Mouse (Mus musculus) embryonic facial prominence, embryonic 12.5 days (tissue): Measurements from ENCODE around the gene Krtap16-1. TPM values are rescaled to one million over a fixed set of nuclear protein-coding genes. Genes with fewer than 3 reads are reported as not detected.

Source experiments
- ATAC-seq: fragments of 200-750 bp; cut with Nextera tagmentation; 2 replicates; pipeline ENCODE4 v1.8.0; 2017; ENCODE audit not compliant: insufficient number of reproducible peaks, insufficient read depth, low FRiP score, low TSS enrichment
- H3K27ac ChIP-seq: fragments of 300-500 bp; sonication (generic); 2 replicates; pipeline ENCODE4 v1.5.1; 2016; ENCODE audit warnings: mild to moderate bottlenecking
- H3K27me3 ChIP-seq: fragments of 300-500 bp; sonication (generic); 2 replicates; pipeline ENCODE4 v1.6.1; 2016; ENCODE audit warnings: mild to moderate bottlenecking, moderate library complexity
- H3K36me3 ChIP-seq: fragments of 300-500 bp; sonication (generic); 2 replicates; pipeline ENCODE4 v1.6.1; 2016; ENCODE audit warnings: mild to moderate bottlenecking
- H3K4me1 ChIP-seq: fragments of 300-500 bp; sonication (generic); 2 replicates; pipeline ENCODE4 v1.6.1; 2016
- H3K4me2 ChIP-seq: fragments of 300-500 bp; sonication (generic); replicated peaks from 2 replicates; pipeline ENCODE4 v1.6.1; 2016; ENCODE audit warnings: mild to moderate bottlenecking, moderate library complexity
- H3K4me3 ChIP-seq: fragments of 300-500 bp; sonication (generic); 2 replicates; pipeline ENCODE4 v1.5.1; 2016; ENCODE audit warnings: mild to moderate bottlenecking
- H3K9ac ChIP-seq: fragments of 300-500 bp; sonication (generic); 2 replicates; pipeline ENCODE4 v1.6.1; 2016; ENCODE audit warnings: mild to moderate bottlenecking, moderate library complexity
- H3K9me3 ChIP-seq: fragments of 300-500 bp; sonication (generic); 2 replicates; pipeline ENCODE4 v1.6.1; 2016; ENCODE audit warnings: mild to moderate bottlenecking, moderate library complexity
- WGBS: fragments of 180-500 bp; shearing (Covaris S2); methylation state at CpG from one replicate; pipeline ENCODE4 v1.1.7; 2016; 5-methylcytosine and 5-hydroxymethylcytosine counted together
- polyA plus RNA-seq: library from polyadenylated mRNA; unstranded; fragments of >200 nt; fragmentation: Nextera tagmentation; extraction: Ambion mirVana; gene quantifications from 2 replicates; pipeline ENCODE4 v1.2.1, GENCODE M21; 2016

The Krtap16-1 gene
- polyA plus RNA-seq, 1 experiment from 2014 or later: not detected

DNA sequence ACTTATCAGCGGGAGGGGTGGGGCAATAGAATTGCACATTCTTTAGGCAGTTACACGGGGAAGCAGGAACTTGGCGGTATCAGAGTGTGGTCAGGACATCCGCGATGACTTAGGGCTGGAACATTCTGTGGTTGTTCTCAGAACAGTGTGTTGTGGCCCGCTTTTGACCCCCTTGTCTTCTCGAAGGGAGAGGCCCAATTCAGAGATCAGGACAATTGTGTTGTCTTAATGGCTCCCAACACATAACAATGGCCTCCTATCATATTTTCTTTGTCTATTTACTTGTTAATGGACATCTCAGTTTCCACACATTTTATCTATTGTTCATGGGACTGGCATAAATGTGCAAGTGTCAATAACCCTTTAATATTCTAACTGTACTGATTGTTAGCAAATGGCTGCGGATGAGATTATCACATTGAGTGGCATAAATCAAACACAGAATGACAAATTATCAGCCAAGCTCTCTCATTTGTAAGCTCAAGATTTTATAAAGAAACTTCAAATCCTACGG is 48.6 kb downstream of the Krtap16-1 start:
- Histone ChIP-seq H3K36me3 (no peaks in the 10 kb centered on the region), H3K27me3 (no peaks in the 10 kb centered on the region), H3K4me3 (no peak overlapping the region), H3K4me2 (no peak overlapping the region), H3K9ac (no peak overlapping the region), H3K9me3 (no peaks in the 10 kb centered on the region), H3K27ac (no peak overlapping the region), H3K4me1 (no peaks in the 10 kb centered on the region)
- ATAC-seq: no peak
- WGBS: 89% methylated on average over 9 of the region's 9 CpGs

DNA sequence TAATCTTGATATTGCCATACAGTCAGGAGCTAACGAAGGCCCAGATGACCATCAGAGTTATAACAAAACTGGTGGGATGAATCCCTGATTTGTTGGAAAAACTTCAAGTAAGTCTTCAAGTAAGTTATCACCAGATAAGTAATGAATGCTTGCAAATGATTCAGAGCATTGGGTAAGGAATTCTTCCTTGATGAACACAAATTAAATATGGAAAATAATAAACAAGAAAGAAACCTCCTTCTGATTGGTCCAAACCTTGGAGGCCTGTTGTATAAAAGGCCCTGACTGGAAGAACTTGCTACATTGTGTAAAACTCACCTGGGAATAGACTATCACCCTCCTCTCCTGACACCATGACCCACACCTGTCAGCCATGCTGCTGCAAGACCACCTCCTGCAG is 50.4 kb downstream of the Krtap16-1 start, which contains the start of gene Krtap31-2:
Gene Krtap31-2, plus strand, starts transcription at position 301 of the 400 bp plus-strand sequence.
- no peak within 1 kb of the TSS for H3K27ac ChIP-seq
- 86% methylated on average over 1 of the region's 1 CpGs for WGBS
- H3K4me3 ChIP-seq: no peak within 1 kb of the TSS

More for the DNA sequence above, 50.4 kb downstream of the Krtap16-1 start, which contains the start of gene Krtap31-2:
- Histone ChIP-seq H3K4me2 (no peak within 1 kb of the TSS), H3K27me3 (no peaks in the 10 kb centered on the region), H3K4me1 (no peaks in the 10 kb centered on the region), H3K9me3 (no peaks in the 10 kb centered on the region), H3K36me3 (no peaks in the 10 kb centered on the region), H3K9ac (no peak within 1 kb of the TSS)
- no peak for ATAC-seq

Other genes with a start within 250 kb of the Krtap16-1 start
- gene Gm11595, start 213.7 kb downstream of the Krtap16-1 start, polyA plus RNA-seq: not detected in 2 replicates
- gene Krtap4-8, start 205.9 kb downstream of the Krtap16-1 start, polyA plus RNA-seq: not detected in 2 replicates
- gene Krtap4-9, start 201.4 kb downstream of the Krtap16-1 start, polyA plus RNA-seq: not detected in 2 replicates
- not detected in 2 replicates for gene Gm11596, start 193.1 kb downstream of the Krtap16-1 start, polyA plus RNA-seq
- not detected in 2 replicates for gene Gm11569, start 187.7 kb downstream of the Krtap16-1 start, polyA plus RNA-seq
- not detected in 2 replicates for gene Gm11554, start 182.2 kb downstream of the Krtap16-1 start, polyA plus RNA-seq
- gene Krtap4-13, start 176.7 kb downstream of the Krtap16-1 start, polyA plus RNA-seq: not detected in 2 replicates
- gene Gm11564, start 170.9 kb downstream of the Krtap16-1 start, polyA plus RNA-seq: not detected in 2 replicates
- gene 2300003K06Rik, start 148.5 kb downstream of the Krtap16-1 start, polyA plus RNA-seq: not detected in 2 replicates
- not detected in 2 replicates for gene Krtap4-16, start 135.0 kb downstream of the Krtap16-1 start, polyA plus RNA-seq
- gene Gm11568, start 128.7 kb downstream of the Krtap16-1 start, polyA plus RNA-seq: not detected in 2 replicates
- gene Gm11559, start 122.1 kb downstream of the Krtap16-1 start, polyA plus RNA-seq: not detected in 2 replicates
- not detected in 2 replicates for gene Krtap9-1, start 113.2 kb downstream of the Krtap16-1 start, polyA plus RNA-seq
- gene Gm11567, start 107.4 kb downstream of the Krtap16-1 start, polyA plus RNA-seq: not detected in 2 replicates
- gene Krtap31-1, start 78.7 kb downstream of the Krtap16-1 start, polyA plus RNA-seq: not detected in 2 replicates
- not detected in 2 replicates for gene Gm11565, start 71.8 kb downstream of the Krtap16-1 start, polyA plus RNA-seq
- not detected in 2 replicates for gene Krtap31-2, start 50.3 kb downstream of the Krtap16-1 start, polyA plus RNA-seq
- gene Krtap9-5, start 38.1 kb downstream of the Krtap16-1 start, polyA plus RNA-seq: not detected in 2 replicates
- gene Krtap29-1, start 7.5 kb downstream of the Krtap16-1 start, polyA plus RNA-seq: not detected in 2 replicates
- gene Krtap17-1, start 7.4 kb upstream of the Krtap16-1 start, polyA plus RNA-seq: 0.29 TPM in 1 of 2 replicates, not detected in the other
- gene Krt33a, start 29.6 kb upstream of the Krtap16-1 start, polyA plus RNA-seq: 0.15 TPM in 1 of 2 replicates, not detected in the other
- gene Krt33b, start 43.3 kb upstream of the Krtap16-1 start, polyA plus RNA-seq: 0.23 and 0.40 TPM in 2 replicates
- gene Krt34, start 55.0 kb upstream of the Krtap16-1 start, polyA plus RNA-seq: not detected in 2 replicates
- not detected in 2 replicates for gene Krt31, start 64.0 kb upstream of the Krtap16-1 start, polyA plus RNA-seq
- gene Krt32, start 101.6 kb upstream of the Krtap16-1 start, polyA plus RNA-seq: not detected in 2 replicates
- not detected in 2 replicates for gene Krt35, start 109.6 kb upstream of the Krtap16-1 start, polyA plus RNA-seq
- gene Krt36, start 119.0 kb upstream of the Krtap16-1 start, polyA plus RNA-seq: 0.09 TPM in 1 of 2 replicates, not detected in the other
- gene Krt13, start 135.0 kb upstream of the Krtap16-1 start, polyA plus RNA-seq: not detected in 2 replicates
- 73.4 and 93.1 TPM in 2 replicates for gene Krt15, start 149.3 kb upstream of the Krtap16-1 start, polyA plus RNA-seq
- gene Krt19, start 162.1 kb upstream of the Krtap16-1 start, polyA plus RNA-seq: 17.6 and 19.9 TPM in 2 replicates
- not detected in 2 replicates for gene Krt9, start 206.6 kb upstream of the Krtap16-1 start, polyA plus RNA-seq
- 110 and 120 TPM in 2 replicates for gene Krt14, start 221.0 kb upstream of the Krtap16-1 start, polyA plus RNA-seq